Mouse (Mus musculus): Measurements from ENCODE around the gene Batf2. TPM values are rescaled to one million over a fixed set of nuclear protein-coding genes. Genes with fewer than 3 reads are reported as not detected.
A peak's percentile ranks its signal among the peaks of the same experiment; 100 is the strongest.

Batf2 gene
- polyA plus RNA-seq, 1 experiment = 8.0 TPM

DNA sequence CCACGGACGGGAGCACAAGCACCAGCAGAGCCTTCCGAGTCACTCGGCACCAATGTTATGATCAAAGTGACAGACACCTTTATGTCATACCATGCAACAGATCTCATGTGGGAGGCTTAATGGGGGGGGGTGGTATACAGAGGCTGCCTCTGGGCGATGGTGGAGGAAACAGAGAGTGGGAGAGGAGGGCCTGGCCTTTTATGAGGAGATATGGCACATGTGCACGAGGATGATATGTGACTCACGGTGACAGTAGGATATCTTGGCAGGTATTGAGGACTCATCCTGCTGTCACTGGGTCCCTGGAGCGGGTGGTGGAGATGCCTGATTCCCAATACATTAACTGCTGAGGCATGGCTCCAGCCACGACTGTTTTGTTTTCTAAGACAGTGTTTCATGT lies 14.4 kb downstream of the Batf2 start:
- TF ChIP-seq POLR2A (IDR thresholded peaks at IDR 0.05; ENCODE audit: low read depth, low read length) = no peak
- no peak for TF ChIP-seq CTCF (IDR thresholded peaks at IDR 0.05; ENCODE audit: extremely low read depth, insufficient read depth, insufficient read length, insufficient replicate concordance)
- H3K4me1 ChIP-seq (ENCODE audit: control insufficient read depth, insufficient read depth, insufficient read length) = peaks cover 3% of the 10 kb centered on the region; the same call in 1 of the 2 replicates
- no peak overlapping the region for H3K27ac ChIP-seq (ENCODE audit: insufficient read depth, low read length)
- no peak overlapping the region for H3K4me3 ChIP-seq (ENCODE audit: extremely low read depth, insufficient read depth, insufficient read length)
- H3K36me3 ChIP-seq (ENCODE audit: control insufficient read depth, insufficient read depth, low read length) = no peaks in the 10 kb centered on the region
- DNase-seq (ENCODE audit: low read depth in 1 of 2, low spot score in 2 of 2) = no peak
- H3K27me3 ChIP-seq (ENCODE audit: control insufficient read depth, insufficient read depth, low read length) = no peaks in the 10 kb centered on the region
- 85% methylated on average over 9 of the region's 9 CpGs for WGBS

DNA sequence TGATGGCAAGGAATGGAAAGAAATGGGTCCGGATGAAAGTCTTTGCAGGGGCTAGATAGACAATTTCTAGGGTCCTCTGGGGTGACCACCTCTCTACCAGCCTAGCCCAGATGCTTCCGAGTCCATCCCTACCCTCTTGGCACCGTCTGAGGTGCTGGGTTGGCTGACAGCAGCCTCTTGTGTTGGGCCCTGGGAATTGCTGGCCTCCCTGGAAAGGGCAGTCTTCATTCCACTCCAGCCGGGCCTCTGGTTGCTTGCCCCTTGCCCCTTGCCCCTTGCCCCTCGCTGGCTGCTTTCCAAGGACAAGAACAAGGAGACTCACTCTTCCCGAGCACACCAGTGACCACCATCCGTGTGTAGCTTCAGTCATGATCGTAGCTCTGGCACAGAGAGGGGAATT lies 15.6 kb downstream of the Batf2 start:
- TF ChIP-seq POLR2A (IDR thresholded peaks at IDR 0.05; ENCODE audit: low read depth, low read length) = no peak
- WGBS = 89% methylated on average over 8 of the region's 8 CpGs
- Histone ChIP-seq H3K36me3 (ENCODE audit: control insufficient read depth, insufficient read depth, low read length) (no peaks in the 10 kb centered on the region), H3K4me3 (ENCODE audit: extremely low read depth, insufficient read depth, insufficient read length) (no peak overlapping the region), H3K27ac (ENCODE audit: insufficient read depth, low read length) (no peak overlapping the region), H3K4me1 (ENCODE audit: control insufficient read depth, insufficient read depth, insufficient read length) (peaks cover 3% of the 10 kb centered on the region; the same call in 1 of the 2 replicates), H3K27me3 (ENCODE audit: control insufficient read depth, insufficient read depth, low read length) (no peaks in the 10 kb centered on the region)
- DNase-seq (ENCODE audit: low read depth in 1 of 2, low spot score in 2 of 2) = no peak

DNA sequence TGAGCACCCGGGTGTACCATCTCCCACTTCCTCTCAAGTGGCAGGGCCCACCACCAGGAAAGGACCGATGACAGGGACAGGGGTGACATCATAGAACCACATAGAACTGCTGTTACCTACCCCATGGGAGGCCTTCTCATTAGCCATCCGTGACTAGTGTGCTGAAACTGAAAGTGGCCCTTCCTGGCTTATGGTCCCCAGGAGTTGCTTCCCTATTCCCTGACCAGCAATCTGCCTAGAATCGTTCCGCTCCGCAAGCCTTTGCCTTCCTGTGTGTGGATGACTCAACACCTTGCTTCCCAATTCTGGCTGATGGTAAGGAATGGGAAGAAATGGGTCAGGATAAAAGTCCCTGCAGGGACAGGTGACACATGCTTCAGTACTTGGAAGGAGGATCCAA lies 16.4 kb downstream of the Batf2 start:
- Histone ChIP-seq H3K4me3 (ENCODE audit: extremely low read depth, insufficient read depth, insufficient read length) (no peak overlapping the region), H3K27me3 (ENCODE audit: control insufficient read depth, insufficient read depth, low read length) (no peaks in the 10 kb centered on the region), H3K27ac (ENCODE audit: insufficient read depth, low read length) (no peak overlapping the region), H3K4me1 (ENCODE audit: control insufficient read depth, insufficient read depth, insufficient read length) (peaks cover 3% of the 10 kb centered on the region; the same call in 1 of the 2 replicates), H3K36me3 (ENCODE audit: control insufficient read depth, insufficient read depth, low read length) (no peaks in the 10 kb centered on the region)
- DNase-seq (ENCODE audit: low read depth in 1 of 2, low spot score in 2 of 2) = peak in 1 of 2 experiments; percentile 15
- no peak for TF ChIP-seq POLR2A (IDR thresholded peaks at IDR 0.05; ENCODE audit: low read depth, low read length)
- TF ChIP-seq CTCF (IDR thresholded peaks at IDR 0.05; ENCODE audit: extremely low read depth, insufficient read depth, insufficient read length, insufficient replicate concordance) = no peak
- 18% methylated on average over 6 of the region's 6 CpGs for WGBS

DNA sequence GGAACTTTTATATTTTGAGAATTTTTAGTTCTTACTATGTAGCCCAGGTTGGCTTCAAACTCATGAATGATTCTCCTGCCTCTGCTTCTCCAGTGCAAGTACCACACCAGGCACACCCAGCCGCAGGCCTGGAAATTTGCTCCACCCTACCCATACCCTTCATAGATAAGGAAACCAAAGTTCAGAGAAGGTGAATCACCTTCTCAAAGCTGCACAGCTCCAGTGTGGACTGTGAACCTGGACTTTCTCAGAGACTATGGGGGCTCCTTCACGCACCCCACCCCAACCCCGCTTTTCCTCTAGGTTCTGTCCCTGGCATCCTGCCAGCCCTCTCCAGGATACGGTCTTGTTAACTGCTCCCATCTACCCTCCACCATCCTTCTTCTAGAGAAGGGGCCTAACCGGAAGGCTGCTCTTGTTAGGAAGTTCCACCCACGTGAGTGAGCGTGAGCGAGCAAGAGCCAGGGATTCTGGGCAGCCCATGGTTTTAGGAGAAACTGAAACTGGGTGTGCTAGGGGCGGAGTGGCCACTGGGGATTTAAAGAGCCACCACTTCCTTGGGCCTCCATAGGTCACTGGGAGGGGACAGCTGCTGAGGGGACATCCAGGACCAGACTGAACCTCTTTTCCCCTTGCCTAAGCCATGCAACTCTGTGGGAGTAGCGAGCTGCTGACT lies 23.2 kb downstream of the Batf2 start:
- WGBS = 59% methylated on average over 10 of the region's 10 CpGs
- Histone ChIP-seq H3K27ac (ENCODE audit: insufficient read depth, low read length) (peak overlapping the region; percentile 48; the same call in 1 of the 2 replicates), H3K27me3 (ENCODE audit: control insufficient read depth, insufficient read depth, low read length) (no peaks in the 10 kb centered on the region), H3K4me1 (ENCODE audit: control insufficient read depth, insufficient read depth, insufficient read length) (no peaks in the 10 kb centered on the region), H3K4me3 (ENCODE audit: extremely low read depth, insufficient read depth, insufficient read length) (peak overlapping the region; percentile 49), H3K36me3 (ENCODE audit: control insufficient read depth, insufficient read depth, low read length) (no peaks in the 10 kb centered on the region)
- peak in 1 of 2 experiments; percentile 4 for DNase-seq (ENCODE audit: low read depth in 1 of 2, low spot score in 2 of 2)
- TF ChIP-seq POLR2A (IDR thresholded peaks at IDR 0.05; ENCODE audit: low read depth, low read length) (no peak), CTCF (IDR thresholded peaks at IDR 0.05; ENCODE audit: extremely low read depth, insufficient read depth, insufficient read length, insufficient replicate concordance) (no peak)

DNA sequence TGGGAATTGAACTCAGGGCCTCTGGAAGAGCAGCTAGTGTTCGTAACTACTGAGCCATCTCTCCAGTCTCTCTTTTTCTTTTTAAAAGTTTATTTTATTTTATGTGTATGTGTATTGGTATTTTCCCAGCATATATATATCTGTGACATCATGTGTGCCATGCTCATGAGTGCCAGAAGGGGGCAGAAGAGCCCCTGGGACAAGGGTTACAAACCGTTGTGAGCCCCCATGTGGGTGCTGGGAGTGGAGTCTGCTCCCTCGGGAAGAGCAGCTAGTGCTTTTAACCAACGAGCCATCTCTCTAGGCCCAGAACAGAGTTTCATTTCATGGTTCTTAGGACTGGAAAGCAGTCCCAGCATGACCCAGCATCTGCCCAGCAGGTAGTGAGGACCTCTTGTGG lies 26.0 kb downstream of the Batf2 start:
- Histone ChIP-seq H3K27ac (ENCODE audit: insufficient read depth, low read length) (no peak overlapping the region), H3K4me1 (ENCODE audit: control insufficient read depth, insufficient read depth, insufficient read length) (no peaks in the 10 kb centered on the region), H3K36me3 (ENCODE audit: control insufficient read depth, insufficient read depth, low read length) (no peaks in the 10 kb centered on the region), H3K4me3 (ENCODE audit: extremely low read depth, insufficient read depth, insufficient read length) (no peak overlapping the region), H3K27me3 (ENCODE audit: control insufficient read depth, insufficient read depth, low read length) (no peaks in the 10 kb centered on the region)
- 83% methylated on average over 4 of the region's 4 CpGs for WGBS
- no peak for TF ChIP-seq POLR2A (IDR thresholded peaks at IDR 0.05; ENCODE audit: low read depth, low read length)
- no peak for TF ChIP-seq CTCF (IDR thresholded peaks at IDR 0.05; ENCODE audit: extremely low read depth, insufficient read depth, insufficient read length, insufficient replicate concordance)
- DNase-seq (ENCODE audit: low read depth in 1 of 2, low spot score in 2 of 2) = no peak

DNA sequence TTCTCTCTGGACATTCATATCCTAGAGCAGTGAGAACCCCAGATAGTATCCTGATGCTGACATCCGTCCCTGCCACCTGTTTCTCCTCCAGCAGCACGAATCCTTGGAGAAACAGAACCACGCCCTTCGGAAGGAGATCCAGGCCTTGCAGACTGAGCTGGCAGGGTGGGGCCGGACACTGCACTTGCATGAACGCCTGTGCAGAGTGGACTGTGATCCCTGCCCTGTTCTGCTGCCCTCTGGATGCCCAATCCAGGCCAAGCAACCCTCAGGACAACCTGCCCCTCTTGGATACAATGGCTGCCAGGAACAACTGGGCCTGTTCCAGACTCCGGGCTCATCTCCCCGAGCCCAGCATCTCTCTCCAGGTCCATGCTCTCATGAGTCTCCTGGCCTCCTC lies 30.4 kb downstream of the Batf2 start:
- DNase-seq (ENCODE audit: low read depth in 1 of 2, low spot score in 2 of 2) = no peak
- Histone ChIP-seq H3K27me3 (ENCODE audit: control insufficient read depth, insufficient read depth, low read length) (no peaks in the 10 kb centered on the region), H3K4me3 (ENCODE audit: extremely low read depth, insufficient read depth, insufficient read length) (no peak overlapping the region), H3K27ac (ENCODE audit: insufficient read depth, low read length) (no peak overlapping the region), H3K4me1 (ENCODE audit: control insufficient read depth, insufficient read depth, insufficient read length) (no peaks in the 10 kb centered on the region), H3K36me3 (ENCODE audit: control insufficient read depth, insufficient read depth, low read length) (no peaks in the 10 kb centered on the region)
- TF ChIP-seq CTCF (IDR thresholded peaks at IDR 0.05; ENCODE audit: extremely low read depth, insufficient read depth, insufficient read length, insufficient replicate concordance) (no peak), POLR2A (IDR thresholded peaks at IDR 0.05; ENCODE audit: low read depth, low read length) (no peak)
- 83% methylated on average over 8 of the region's 8 CpGs for WGBS

DNA sequence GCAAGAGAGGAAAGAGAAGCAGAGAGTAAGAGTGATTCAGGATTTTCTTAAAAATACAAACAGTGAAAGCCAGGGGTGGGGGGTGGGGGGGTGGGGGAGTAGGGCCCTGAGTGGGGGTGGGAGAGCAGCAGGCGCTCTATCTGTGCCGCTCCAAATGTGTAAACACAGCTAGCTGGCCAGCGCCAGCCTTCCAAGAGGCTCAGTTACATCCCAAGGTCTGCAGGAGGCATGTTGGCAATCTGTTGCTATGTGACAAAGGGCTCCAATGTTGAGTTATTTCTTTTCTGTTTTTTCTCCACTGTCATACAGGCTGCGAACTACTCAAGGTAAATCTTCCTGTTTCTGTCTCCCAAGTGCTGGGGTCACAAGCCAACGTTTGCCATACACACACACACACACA lies 34.0 kb downstream of the Batf2 start:
- H3K4me3 ChIP-seq (ENCODE audit: extremely low read depth, insufficient read depth, insufficient read length) = no peak overlapping the region
- no peaks in the 10 kb centered on the region for H3K36me3 ChIP-seq (ENCODE audit: control insufficient read depth, insufficient read depth, low read length)
- no peak for TF ChIP-seq POLR2A (IDR thresholded peaks at IDR 0.05; ENCODE audit: low read depth, low read length)
- no peak for TF ChIP-seq CTCF (IDR thresholded peaks at IDR 0.05; ENCODE audit: extremely low read depth, insufficient read depth, insufficient read length, insufficient replicate concordance)
- no peak overlapping the region for H3K27ac ChIP-seq (ENCODE audit: insufficient read depth, low read length)
- H3K4me1 ChIP-seq (ENCODE audit: control insufficient read depth, insufficient read depth, insufficient read length) = no peaks in the 10 kb centered on the region
- H3K27me3 ChIP-seq (ENCODE audit: control insufficient read depth, insufficient read depth, low read length) = no peaks in the 10 kb centered on the region
- 61% methylated on average over 5 of the region's 5 CpGs for WGBS
- no peak for DNase-seq (ENCODE audit: low read depth in 1 of 2, low spot score in 2 of 2)

All from spleen, adult 2 months (tissue).